Mouse (Mus musculus): ENCODE measurements around the gene Trpm6. TPM values are rescaled to one million over a fixed set of nuclear protein-coding genes. Genes with fewer than 3 reads are reported as not detected.
A peak's percentile ranks its signal among the peaks of the same experiment; 100 is the strongest.
"Not testable (repeated sequence)": the region's sequence is repeated elsewhere in the genome, so short reads cannot be mapped to it uniquely, and the experiment has no call there.

The Trpm6 gene
- 0.22 and 0.54 TPM in 2 replicates for polyA plus RNA-seq (2016; fragmentation: Nextera tagmentation; extraction: Ambion mirVana)

DNA sequence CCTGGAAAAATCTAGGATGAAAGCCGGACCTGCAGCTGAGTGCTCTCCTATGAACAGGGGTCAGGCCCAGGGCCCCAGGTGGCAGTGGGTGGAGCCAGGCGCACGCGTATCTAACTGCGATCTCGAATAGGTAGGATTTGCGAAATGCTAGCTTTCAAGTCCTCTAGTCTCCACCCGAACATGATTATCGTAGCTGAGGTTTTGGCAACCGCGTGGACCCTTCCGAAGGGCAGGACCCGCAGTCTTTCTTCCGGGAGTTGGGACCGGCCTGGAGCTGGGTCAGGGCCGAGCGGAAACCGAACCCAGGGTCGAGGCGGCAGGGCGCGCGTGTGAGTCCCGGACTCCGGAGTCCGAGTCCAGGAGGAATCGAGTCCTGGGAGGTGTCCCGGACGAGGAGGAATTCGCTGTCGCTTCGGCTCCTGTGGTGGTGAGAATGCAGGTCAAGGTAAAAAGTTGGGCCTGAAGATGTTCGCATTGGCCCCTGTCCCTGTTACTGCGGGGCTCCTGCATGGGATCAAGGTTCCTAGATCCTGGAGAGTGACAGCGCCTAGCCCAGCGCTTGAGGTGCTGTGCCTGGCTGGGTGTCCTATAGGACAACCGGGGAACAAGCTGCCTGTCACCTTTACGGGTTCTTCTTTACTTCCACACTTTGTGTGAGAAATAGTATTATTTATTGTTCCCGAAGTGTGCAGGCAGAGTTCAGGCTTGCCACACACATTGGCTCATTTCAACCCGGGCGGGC, at the start of gene Trpm6:
Trpm6 (plus strand) TSS at position 386 of the 742 bp plus-strand sequence.
- Histone ChIP-seq H3K4me3 (peak within 1 kb of the TSS; percentile 40), H3K4me1 (peaks cover 9% of the 10 kb centered on the region; the same call in 1 of the 2 replicates), H3K9me3 (no peaks in the 10 kb centered on the region), H3K9ac (replicated peaks) (no peak within 1 kb of the TSS), H3K36me3 (no peaks in the 10 kb centered on the region), H3K27ac (replicated peaks) (no peak within 1 kb of the TSS), H3K27me3 (peaks cover 18% of the 10 kb centered on the region), H3K4me2 (replicated peaks) (peak within 1 kb of the TSS; percentile 61)
- ATAC-seq (ENCODE audit: low FRiP score, low read depth): 0 out of 2 replicates have a peak, but pooled peaks have one; percentile 44
- WGBS: 7% methylated on average over 41 of the region's 41 CpGs

- Histone ChIP-seq H3K9me3 (no peaks in the 10 kb centered on the region), H3K4me1 (no peaks in the 10 kb centered on the region), H3K4me2 (replicated peaks) (no peak overlapping the region), H3K9ac (replicated peaks) (no peak overlapping the region), H3K27me3 (no peaks in the 10 kb centered on the region), H3K36me3 (no peaks in the 10 kb centered on the region), H3K27ac (replicated peaks) (no peak overlapping the region), H3K4me3 (no peak overlapping the region)
- no peak for ATAC-seq (ENCODE audit: low FRiP score, low read depth)
These were observed 41.7 kb upstream of the Trpm6 start for GRCm38 (mm10) chr19:18708101-18708500.

DNA sequence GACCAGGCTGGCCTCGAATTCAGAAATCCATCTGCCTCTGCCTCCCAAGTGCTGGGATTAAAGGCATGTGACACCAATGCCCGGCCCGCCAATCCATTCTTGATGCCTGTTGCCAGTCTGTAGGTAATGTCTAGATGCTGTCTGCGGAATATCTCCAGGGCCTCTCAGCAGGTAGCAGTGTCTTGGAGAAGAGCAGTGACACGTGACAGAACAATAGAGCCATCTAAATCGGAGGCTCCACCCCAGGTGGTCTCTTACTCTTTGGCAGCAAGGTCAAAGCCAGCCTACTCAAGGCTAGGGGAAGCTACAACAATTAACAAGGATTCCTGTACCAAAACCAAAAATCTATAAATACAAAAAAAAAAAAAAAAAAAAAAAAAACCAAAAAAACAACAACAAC, 38.9 kb upstream of the Trpm6 start:
- Histone ChIP-seq H3K36me3 (no peaks in the 10 kb centered on the region), H3K4me1 (peaks cover 19% of the 10 kb centered on the region), H3K4me2 (replicated peaks) (no peak overlapping the region), H3K9me3 (no peaks in the 10 kb centered on the region), H3K4me3 (no peak overlapping the region), H3K27me3 (no peaks in the 10 kb centered on the region), H3K27ac (replicated peaks) (no peak overlapping the region), H3K9ac (replicated peaks) (no peak overlapping the region)
- WGBS: 56% methylated on average over 6 of the region's 6 CpGs
- no peak for ATAC-seq (ENCODE audit: low FRiP score, low read depth)

- Histone ChIP-seq H3K27ac (replicated peaks) (no peak overlapping the region), H3K36me3 (no peaks in the 10 kb centered on the region), H3K9me3 (no peaks in the 10 kb centered on the region), H3K27me3 (no peaks in the 10 kb centered on the region), H3K4me1 (peaks cover 19% of the 10 kb centered on the region), H3K4me3 (no peak overlapping the region), H3K4me2 (replicated peaks) (no peak overlapping the region), H3K9ac (replicated peaks) (no peak overlapping the region)
- 94% methylated on average over 9 of the region's 9 CpGs for WGBS
- no peak for ATAC-seq (ENCODE audit: low FRiP score, low read depth)
These were observed 38.2 kb upstream of the Trpm6 start for GRCm38 (mm10) chr19:18711589-18711988.

- Histone ChIP-seq H3K27ac (replicated peaks) (peak overlapping the region; percentile 93), H3K4me2 (replicated peaks) (peak overlapping the region; percentile 51), H3K9me3 (no peaks in the 10 kb centered on the region), H3K4me3 (peak overlapping the region; percentile 94), H3K27me3 (no peaks in the 10 kb centered on the region), H3K4me1 (peaks cover 19% of the 10 kb centered on the region), H3K36me3 (no peaks in the 10 kb centered on the region), H3K9ac (replicated peaks) (peak overlapping the region; percentile 87)
- WGBS: 60% methylated on average over 16 of the region's 16 CpGs
- ATAC-seq (ENCODE audit: low FRiP score, low read depth): no peak
These were observed 37.5 kb upstream of the Trpm6 start for GRCm38 (mm10) chr19:18712153-18712865.

- H3K4me2 ChIP-seq (replicated peaks): peak within 1 kb of the TSS; percentile 86
- no peaks in the 10 kb centered on the region for H3K27me3 ChIP-seq
- H3K4me3 ChIP-seq: peak within 1 kb of the TSS; percentile 94
- ATAC-seq (ENCODE audit: low FRiP score, low read depth): peak; percentile 98
- peak within 1 kb of the TSS; percentile 93 for H3K27ac ChIP-seq (replicated peaks)
- peak within 1 kb of the TSS; percentile 87 for H3K9ac ChIP-seq (replicated peaks)
- H3K9me3 ChIP-seq: no peaks in the 10 kb centered on the region
- WGBS: under 1% methylated on average over 42 of the region's 49 CpGs
- peaks cover 2% of the 10 kb centered on the region; the same call in 1 of the 2 replicates for H3K36me3 ChIP-seq
- H3K4me1 ChIP-seq: peaks cover 19% of the 10 kb centered on the region
These were observed 36.9 kb upstream of the Trpm6 start, which contains the start of gene D030056L22Rik for GRCm38 (mm10) chr19:18712866-18713300. D030056L22Rik (plus strand) TSS chr19:18713193.

- H3K27ac ChIP-seq (replicated peaks): peak overlapping the region; percentile 93
- peak overlapping the region; percentile 94 for H3K4me3 ChIP-seq
- whole genome bisulfite sequencing: under 1% methylated on average over 46 of the region's 46 CpGs
- H3K4me2 ChIP-seq (replicated peaks): peak overlapping the region; percentile 86
- peak; percentile 81 for ATAC-seq (ENCODE audit: low FRiP score, low read depth)
- peak overlapping the region; percentile 87 for H3K9ac ChIP-seq (replicated peaks)
- H3K27me3 ChIP-seq, H3K9me3 ChIP-seq, H3K36me3 ChIP-seq: not testable (repeated sequence)
- H3K4me1 ChIP-seq: peaks cover 19% of the 10 kb centered on the region
These were observed 36.4 kb upstream of the Trpm6 start for GRCm38 (mm10) chr19:18713357-18713756.

DNA sequence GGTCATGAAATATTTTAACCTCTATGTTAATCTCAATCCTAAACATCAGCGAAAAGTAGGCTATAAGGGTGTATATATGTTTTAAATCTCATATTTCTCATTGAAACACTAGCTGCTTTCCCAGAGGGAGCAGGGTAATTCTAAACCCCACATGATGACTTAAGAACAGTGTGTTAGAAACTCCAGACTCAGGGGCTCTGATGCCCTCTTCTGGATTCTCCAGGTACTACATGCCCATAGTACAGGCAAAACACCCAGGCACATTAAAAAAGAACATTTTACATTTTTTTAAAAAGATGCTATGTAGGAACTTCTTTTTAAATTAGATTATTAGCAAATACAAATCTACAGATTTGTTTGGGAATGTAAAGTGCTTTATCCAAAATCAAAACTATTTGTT, 33.4 kb upstream of the Trpm6 start:
- Histone ChIP-seq H3K27ac (replicated peaks) (no peak overlapping the region), H3K4me2 (replicated peaks) (no peak overlapping the region)
- WGBS: 42% methylated on average over 1 of the region's 1 CpGs

GRCm38 (mm10) chr19:18720337-18720736, 29.4 kb upstream of the Trpm6 start:
- H3K4me3 ChIP-seq: no peak overlapping the region
- peaks cover 3% of the 10 kb centered on the region for H3K4me1 ChIP-seq
- no peak overlapping the region for H3K27ac ChIP-seq (replicated peaks)
- H3K4me2 ChIP-seq (replicated peaks): no peak overlapping the region
- H3K27me3 ChIP-seq: no peaks in the 10 kb centered on the region
- WGBS: 99% methylated on average over 3 of the region's 3 CpGs
- no peaks in the 10 kb centered on the region for H3K9me3 ChIP-seq
- peaks cover 15% of the 10 kb centered on the region; the same call in 1 of the 2 replicates for H3K36me3 ChIP-seq
- H3K9ac ChIP-seq (replicated peaks): no peak overlapping the region
- ATAC-seq (ENCODE audit: low FRiP score, low read depth): no peak

More for the DNA sequence above, 33.4 kb upstream of the Trpm6 start:
- no peak for ATAC-seq (ENCODE audit: low FRiP score, low read depth)
- Histone ChIP-seq H3K4me3 (no peak overlapping the region), H3K27me3 (no peaks in the 10 kb centered on the region), H3K4me1 (peaks cover 19% of the 10 kb centered on the region), H3K36me3 (peaks cover 15% of the 10 kb centered on the region; the same call in 1 of the 2 replicates), H3K9ac (replicated peaks) (no peak overlapping the region), H3K9me3 (no peaks in the 10 kb centered on the region)

DNA sequence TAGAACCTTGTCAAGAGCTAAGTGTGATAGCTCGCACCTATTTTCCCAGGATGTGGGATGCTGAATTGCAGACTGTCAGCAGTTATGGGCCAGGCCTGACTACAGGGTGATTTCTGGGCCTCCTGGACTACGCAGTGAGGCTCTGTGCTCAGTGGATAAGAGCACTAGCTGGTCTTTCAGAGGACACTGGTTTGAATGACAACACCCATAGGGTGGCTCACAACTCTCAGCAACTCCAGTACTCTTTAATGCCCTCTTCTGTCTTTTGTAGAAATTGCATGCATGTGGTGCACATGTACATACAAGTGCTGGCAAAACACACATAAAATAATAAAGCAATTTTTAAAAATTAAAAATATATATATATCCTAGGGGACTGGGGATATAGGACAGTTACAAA, 24.6 kb upstream of the Trpm6 start:
- no peak overlapping the region for H3K4me3 ChIP-seq
- ATAC-seq (ENCODE audit: low FRiP score, low read depth): no peak
- WGBS: 87% methylated on average over 2 of the region's 2 CpGs

DNA sequence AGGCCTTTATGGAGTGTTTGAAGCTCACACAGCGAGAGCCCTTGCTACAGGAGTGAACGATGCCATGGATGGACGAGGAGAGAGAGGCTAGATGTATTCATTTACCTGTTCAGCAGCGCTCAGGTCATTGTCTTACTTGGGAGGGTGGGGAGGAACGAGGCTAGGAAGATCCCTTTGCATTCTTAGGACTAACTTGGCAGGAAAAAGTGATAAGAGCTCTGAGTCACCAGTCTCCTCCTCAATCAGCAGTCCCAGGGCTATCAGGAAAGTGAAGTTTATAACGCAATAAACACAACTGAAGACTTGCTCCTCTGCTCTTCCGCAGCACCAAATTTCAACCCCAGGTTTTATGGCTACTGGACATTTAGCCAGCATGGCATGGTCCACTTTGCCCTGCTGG, 19.5 kb upstream of the Trpm6 start:
- Histone ChIP-seq H3K4me1 (no peaks in the 10 kb centered on the region), H3K27me3 (no peaks in the 10 kb centered on the region), H3K4me2 (replicated peaks) (no peak overlapping the region), H3K4me3 (no peak overlapping the region), H3K36me3 (no peaks in the 10 kb centered on the region), H3K27ac (replicated peaks) (no peak overlapping the region), H3K9ac (replicated peaks) (no peak overlapping the region), H3K9me3 (no peaks in the 10 kb centered on the region)
- ATAC-seq (ENCODE audit: low FRiP score, low read depth): no peak
- WGBS: 79% methylated on average over 7 of the region's 7 CpGs

More for the DNA sequence above, 24.6 kb upstream of the Trpm6 start:
- no peak overlapping the region for H3K9ac ChIP-seq (replicated peaks)
- H3K9me3 ChIP-seq: no peaks in the 10 kb centered on the region
- no peak overlapping the region for H3K4me2 ChIP-seq (replicated peaks)
- no peaks in the 10 kb centered on the region for H3K27me3 ChIP-seq
- H3K36me3 ChIP-seq: no peaks in the 10 kb centered on the region
- no peaks in the 10 kb centered on the region for H3K4me1 ChIP-seq
- no peak overlapping the region for H3K27ac ChIP-seq (replicated peaks)

DNA sequence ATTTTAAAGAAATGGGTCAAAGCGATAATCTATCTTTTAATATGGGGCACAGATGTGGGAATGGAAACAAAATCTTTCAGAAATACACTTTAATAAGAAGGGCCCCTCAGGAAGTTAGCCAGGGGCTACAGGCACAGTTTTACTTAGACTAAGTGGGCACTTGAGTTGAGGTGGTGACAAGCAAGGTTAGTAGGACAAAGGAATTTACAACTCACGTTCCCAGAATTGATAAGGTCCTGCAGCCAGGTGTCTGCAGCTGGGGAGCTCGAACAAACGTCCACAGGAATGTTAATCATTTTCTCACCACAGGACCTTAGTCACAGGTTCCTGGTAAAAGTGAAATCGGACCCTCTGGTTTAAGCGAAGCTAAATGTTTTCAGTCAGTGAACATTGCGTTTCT, 18.7 kb upstream of the Trpm6 start:
- Histone ChIP-seq H3K9ac (replicated peaks) (no peak overlapping the region), H3K27me3 (no peaks in the 10 kb centered on the region), H3K4me2 (replicated peaks) (no peak overlapping the region), H3K36me3 (no peaks in the 10 kb centered on the region), H3K27ac (replicated peaks) (no peak overlapping the region), H3K4me1 (no peaks in the 10 kb centered on the region), H3K9me3 (no peaks in the 10 kb centered on the region), H3K4me3 (no peak overlapping the region)
- 60% methylated on average over 7 of the region's 7 CpGs for WGBS
- ATAC-seq (ENCODE audit: low FRiP score, low read depth): no peak

All from midbrain, embryonic 12.5 days (tissue).